Mouse (Mus musculus) lung, adult 2 months (tissue): ENCODE measurements around the gene Baz2b.

Experiments used
- CTCF ChIP-seq: fragments of 200-500 bp; IDR thresholded peaks from 2 replicates; pipeline ENCODE4 v1.5.1; 2011; ENCODE audit warnings: mild to moderate bottlenecking, low read length, control low read depth; ENCODE audit not compliant: insufficient read depth
- POLR2A ChIP-seq: fragments of 200-500 bp; IDR thresholded peaks from 2 replicates; pipeline ENCODE4 v1.6.1; 2011; ENCODE audit warnings: low read depth, mild to moderate bottlenecking, control low read depth, low read length, borderline replicate concordance; ENCODE audit errors: extremely low read depth

DNA sequence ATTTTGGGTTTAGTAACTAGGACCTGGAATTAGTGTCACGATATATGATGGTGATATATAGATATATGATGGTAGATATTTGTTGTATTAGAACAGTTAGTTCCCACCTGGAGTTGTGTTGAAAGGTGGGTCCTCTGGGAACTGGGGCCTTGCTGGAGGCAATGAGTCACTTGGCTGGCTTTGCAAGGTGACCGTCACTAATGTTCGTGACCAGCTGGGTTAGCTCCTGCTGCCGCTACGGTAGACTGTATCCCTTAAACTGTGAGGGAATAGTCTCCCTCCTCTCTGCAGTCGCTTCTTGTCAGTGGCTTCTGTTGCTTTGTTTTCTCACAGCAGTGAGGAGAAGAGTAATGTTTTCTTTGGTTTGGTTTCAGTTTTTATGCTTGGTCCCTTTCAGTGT, 11.6 kb upstream of the Baz2b start:
- no peak for TF ChIP-seq CTCF
- TF ChIP-seq POLR2A, result no peak
